Mouse (Mus musculus) ES-Bruce4 (cell line): ENCODE data around the gene Six2.

Experiments used
- CTCF ChIP-seq: IDR thresholded peaks from one replicate; pipeline ENCODE4 v1.8.1; 2011; ENCODE audit warnings: low read depth, low read length
- EP300 ChIP-seq: IDR thresholded peaks from 2 replicates; pipeline ENCODE4 v1.6.1; 2011; ENCODE audit warnings: low read depth, low read length; ENCODE audit not compliant: insufficient read depth
- POLR2A ChIP-seq: IDR thresholded peaks from one replicate; pipeline ENCODE4 v1.8.1; 2011; ENCODE audit warnings: low read length; ENCODE audit not compliant: insufficient read depth

GRCm38 (mm10) chr17:85680116-85680850 is 7.8 kb downstream of the Six2 start:
- no peak for TF ChIP-seq POLR2A
- TF ChIP-seq CTCF, result no peak
- TF ChIP-seq EP300, result no peak
